Mouse (Mus musculus) lung, postnatal 0 days (tissue): Measurements from ENCODE around the gene Gm16181. TPM values are rescaled to one million over a fixed set of nuclear protein-coding genes. Genes with fewer than 3 reads are reported as not detected.

Experiments used
- ATAC-seq: fragments of 200-750 bp; cut with Nextera tagmentation; 2 replicates; pipeline ENCODE4 v1.8.0; 2017; ENCODE audit warnings: moderate library complexity
- DNase-seq: peaks from one replicate; pipeline ENCODE4 v3.0.0-alpha.2; 2016; ENCODE audit warnings: low spot score
- H3K27ac ChIP-seq: fragments of 300-500 bp; sonication (generic); 2 replicates; pipeline ENCODE4 v1.5.1; 2014; ENCODE audit warnings: antibody characterized with exemption, mild to moderate bottlenecking, low read length, mixed read lengths
- H3K27me3 ChIP-seq: fragments of 300-500 bp; sonication (generic); replicated peaks from 2 replicates; pipeline ENCODE4 v1.6.1; 2014; ENCODE audit warnings: low read length, mixed read lengths; ENCODE audit not compliant: insufficient read depth
- H3K36me3 ChIP-seq: fragments of 300-500 bp; sonication (generic); 2 replicates; pipeline ENCODE4 v1.6.1; 2014; ENCODE audit warnings: low read length, mixed read lengths; ENCODE audit not compliant: insufficient read depth
- H3K4me1 ChIP-seq: fragments of 300-500 bp; sonication (generic); 2 replicates; pipeline ENCODE4 v1.6.1; 2014; ENCODE audit warnings: antibody characterized with exemption, low read depth, low read length, mixed read lengths; ENCODE audit not compliant: insufficient read depth
- H3K4me2 ChIP-seq: fragments of 300-500 bp; sonication (generic); replicated peaks from 2 replicates; pipeline ENCODE4 v1.6.1; 2014; ENCODE audit warnings: low read depth, mild to moderate bottlenecking, low read length, moderate library complexity, mixed read lengths
- H3K4me3 ChIP-seq: fragments of 300-500 bp; sonication (generic); 2 replicates; pipeline ENCODE4 v1.5.1; 2014; ENCODE audit warnings: low read depth, low read length
- H3K9ac ChIP-seq: fragments of 300-500 bp; sonication (generic); replicated peaks from 2 replicates; pipeline ENCODE4 v1.6.1; 2014; ENCODE audit warnings: low read depth, mild to moderate bottlenecking
- H3K9me3 ChIP-seq: fragments of 300-500 bp; sonication (generic); 2 replicates; pipeline ENCODE4 v1.6.1; 2016; ENCODE audit warnings: low read length, mixed read lengths
- CTCF ChIP-seq: IDR thresholded peaks from 2 replicates; pipeline ENCODE4 v1.5.1; 2016; ENCODE audit warnings: antibody characterized with exemption, mild to moderate bottlenecking
- EP300 ChIP-seq: IDR thresholded peaks from 2 replicates; pipeline ENCODE4 v1.6.1; 2016; ENCODE audit warnings: antibody characterized with exemption, mild to moderate bottlenecking, control low read depth
- WGBS: fragments of 180-500 bp; shearing (Covaris S2); extraction: QIAGEN DNeasy Blood & Tissue Kit; methylation state at CpG from one replicate; pipeline ENCODE4 v1.1.7; 2014; 5-methylcytosine and 5-hydroxymethylcytosine counted together
- polyA plus RNA-seq: library from polyadenylated mRNA; unstranded; fragments of >200 nt; fragmentation: Nextera tagmentation; extraction: Ambion mirVana; gene quantifications from 2 replicates; pipeline ENCODE4 v1.2.1, GENCODE M21; 2015

Gene Gm16181
- polyA plus RNA-seq, 1 experiment from 2014 or later: not detected

DNA sequence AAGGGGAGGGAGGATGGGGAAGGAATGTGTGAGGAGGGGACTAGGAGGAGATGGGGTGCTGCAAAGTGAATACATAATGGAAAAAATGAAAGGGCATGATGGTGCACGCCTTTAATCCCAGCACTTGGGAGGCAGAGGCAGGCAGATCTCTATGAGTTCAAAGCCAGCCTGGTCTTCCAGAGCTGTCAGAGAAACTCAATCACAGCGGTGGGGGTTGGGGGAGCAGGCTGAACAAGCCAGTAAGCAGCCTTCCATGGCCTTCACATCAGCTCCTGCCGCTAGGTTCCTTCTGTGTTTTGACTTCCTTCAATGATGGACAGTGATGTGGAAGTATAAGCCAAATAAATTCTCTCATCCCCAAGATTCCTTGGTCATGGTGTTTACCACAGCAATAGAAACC is 34.7 kb downstream of the Gm16181 start:
- 64% methylated on average over 3 of the region's 3 CpGs for WGBS
- Histone ChIP-seq H3K27ac (no peak overlapping the region), H3K36me3 (peaks cover 11% of the 10 kb centered on the region; the same call in 1 of the 2 replicates), H3K4me3 (no peak overlapping the region), H3K9me3 (no peaks in the 10 kb centered on the region), H3K4me1 (no peaks in the 10 kb centered on the region), H3K9ac (no peak overlapping the region), H3K4me2 (no peak overlapping the region), H3K27me3 (no peaks in the 10 kb centered on the region)
- TF ChIP-seq EP300 (no peak), CTCF (no peak)
- ATAC-seq: no peak
- DNase-seq: no peak

DNA sequence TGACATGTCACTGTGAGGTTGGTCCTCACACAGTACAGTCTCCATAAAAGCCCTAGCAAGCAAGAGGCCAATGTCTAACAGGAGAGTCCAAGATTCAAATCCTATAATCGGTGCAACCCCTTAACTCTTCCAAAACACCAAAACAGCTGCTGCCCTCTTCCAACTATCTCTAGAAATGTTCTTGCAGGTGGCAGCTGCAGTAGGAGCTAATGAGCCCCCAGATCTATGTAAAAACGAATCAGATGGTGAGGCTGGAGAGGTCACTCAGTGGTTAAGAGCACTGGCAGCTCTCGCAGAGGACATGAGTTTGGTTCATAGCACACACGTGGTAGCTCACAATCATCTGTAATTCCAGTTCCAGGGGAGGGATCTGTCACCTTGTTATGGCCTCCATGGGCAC is 35.1 kb downstream of the Gm16181 start:
- no peaks in the 10 kb centered on the region for H3K27me3 ChIP-seq
- no peak for ATAC-seq
- no peaks in the 10 kb centered on the region for H3K4me1 ChIP-seq
- H3K4me3 ChIP-seq: no peak overlapping the region
- no peak overlapping the region for H3K4me2 ChIP-seq
- 54% methylated on average over 4 of the region's 4 CpGs for WGBS
- no peak for DNase-seq
- TF ChIP-seq CTCF (no peak), EP300 (no peak)
- H3K9ac ChIP-seq: no peak overlapping the region
- H3K9me3 ChIP-seq: no peaks in the 10 kb centered on the region
- H3K36me3 ChIP-seq: peaks cover 10% of the 10 kb centered on the region; the same call in 1 of the 2 replicates
- H3K27ac ChIP-seq: no peak overlapping the region

GRCm38 (mm10) chr17:35257378-35257777 is 36.7 kb downstream of the Gm16181 start:
- ATAC-seq (no peak), DNase-seq (no peak)
- WGBS: 41% methylated on average over 1 of the region's 1 CpGs
- H3K4me1 ChIP-seq: no peaks in the 10 kb centered on the region; the same call in 1 of the 2 replicates
- no peak overlapping the region for H3K4me2 ChIP-seq
- H3K27me3 ChIP-seq: no peaks in the 10 kb centered on the region
- H3K36me3 ChIP-seq: peaks cover 10% of the 10 kb centered on the region; the same call in 1 of the 2 replicates
- H3K27ac ChIP-seq: no peak overlapping the region
- H3K9ac ChIP-seq: no peak overlapping the region
- H3K9me3 ChIP-seq: no peaks in the 10 kb centered on the region
- TF ChIP-seq CTCF (no peak), EP300 (no peak)
- H3K4me3 ChIP-seq: no peak overlapping the region

GRCm38 (mm10) chr17:35257824-35258491 is 37.3 kb downstream of the Gm16181 start:
- Histone ChIP-seq H3K27me3 (no peaks in the 10 kb centered on the region), H3K4me2 (peak overlapping the region; percentile 56), H3K9ac (0 out of 2 replicates have a peak overlapping the region, but pooled peaks have one; percentile 32), H3K4me1 (no peaks in the 10 kb centered on the region; the same call in 1 of the 2 replicates), H3K27ac (0 out of 2 replicates have a peak overlapping the region, but pooled peaks have one; percentile 32), H3K36me3 (peaks cover 8% of the 10 kb centered on the region; the same call in 1 of the 2 replicates), H3K4me3 (peak overlapping the region; percentile 27), H3K9me3 (no peaks in the 10 kb centered on the region)
- TF ChIP-seq CTCF: peak; percentile 95
- TF ChIP-seq EP300: peak; percentile 46; the same call in 1 of the 2 replicates
- peak; percentile 38 for ATAC-seq
- DNase-seq: peak; percentile 96
- 11% methylated on average over 17 of the region's 17 CpGs for whole genome bisulfite sequencing

DNA sequence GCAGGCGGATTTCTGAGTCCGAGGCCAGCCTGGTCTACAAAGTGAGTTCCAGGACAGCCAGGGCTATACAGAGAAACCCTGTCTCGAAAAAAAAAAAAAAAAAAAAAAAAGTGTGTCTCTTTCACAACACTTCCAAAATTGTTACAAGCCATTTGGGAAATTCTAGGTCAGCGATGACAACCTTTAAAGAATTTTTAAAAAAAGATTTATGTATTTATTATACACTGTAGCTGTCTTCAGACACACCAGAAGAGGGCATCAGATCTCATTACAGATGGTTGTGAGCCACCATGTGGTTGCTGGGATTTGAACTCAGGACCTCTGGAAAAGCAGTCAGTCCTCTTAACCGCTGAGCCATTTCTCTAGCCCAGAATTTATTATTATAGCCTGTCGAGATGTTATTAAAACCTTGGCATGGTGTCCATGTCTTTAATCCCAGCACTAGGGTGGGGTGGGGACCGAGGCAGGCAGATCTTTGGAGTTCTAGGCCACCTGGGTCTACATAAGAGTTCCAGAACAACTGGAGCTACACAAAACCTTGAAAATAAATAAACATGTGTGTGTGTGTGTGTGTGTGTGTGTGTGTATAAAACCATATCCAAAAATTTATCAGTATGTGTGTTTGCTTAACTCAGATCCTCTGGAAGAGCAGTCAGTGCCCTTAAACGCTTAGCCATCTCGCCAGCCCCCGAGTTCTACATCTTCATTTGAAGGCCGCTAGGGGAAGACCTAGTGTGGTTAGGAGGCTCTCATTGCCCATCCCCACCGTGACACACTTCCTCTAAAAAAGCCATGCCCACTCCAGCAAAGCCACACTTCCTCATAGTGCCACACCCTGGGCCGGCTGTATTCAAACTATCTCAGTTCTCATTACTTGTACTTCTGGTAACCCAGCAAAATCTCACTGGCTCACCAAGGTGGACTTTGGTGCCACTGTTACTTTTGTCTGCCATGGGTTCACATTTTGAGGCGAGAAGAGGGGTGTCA is 38.2 kb downstream of the Gm16181 start:
- Histone ChIP-seq H3K27ac (0 out of 2 replicates have a peak overlapping the region, but pooled peaks have one; percentile 20), H3K9me3 (no peaks in the 10 kb centered on the region), H3K9ac (no peak overlapping the region), H3K4me1 (no peaks in the 10 kb centered on the region; the same call in 1 of the 2 replicates), H3K36me3 (no peaks in the 10 kb centered on the region), H3K4me3 (no peak overlapping the region), H3K27me3 (no peaks in the 10 kb centered on the region), H3K4me2 (peak overlapping the region; percentile 56; the same call in 1 of the 2 replicates)
- DNase-seq (peak; percentile 89), ATAC-seq (peak; percentile 38)
- 43% methylated on average over 13 of the region's 14 CpGs for WGBS
- TF ChIP-seq EP300 (no peak; the same call in 1 of the 2 replicates), CTCF (peak; percentile 52)

- no peak overlapping the region for H3K9ac ChIP-seq
- H3K4me3 ChIP-seq: no peak overlapping the region
- no peaks in the 10 kb centered on the region; the same call in 1 of the 2 replicates for H3K4me1 ChIP-seq
- no peaks in the 10 kb centered on the region for H3K9me3 ChIP-seq
- 0 out of 2 replicates have a peak overlapping the region, but pooled peaks have one; percentile 20 for H3K27ac ChIP-seq
- H3K27me3 ChIP-seq: no peaks in the 10 kb centered on the region
- ATAC-seq (no peak), DNase-seq (no peak)
- H3K36me3 ChIP-seq: no peaks in the 10 kb centered on the region
- 74% methylated on average over 4 of the region's 4 CpGs for WGBS
- no peak for TF ChIP-seq CTCF
- TF ChIP-seq EP300: no peak
- H3K4me2 ChIP-seq: no peak overlapping the region
Observed at GRCm38 (mm10) chr17:35259621-35260020, 39.0 kb downstream of the Gm16181 start.
